Mouse (Mus musculus): ENCODE results near the gene Prkch. TPM values are rescaled to one million over a fixed set of nuclear protein-coding genes. Genes with fewer than 3 reads are reported as not detected.

Gene Prkch
- polyA plus RNA-seq, 1 experiment from 2014 or later = 22.3 TPM

- TF ChIP-seq CTCF (IDR thresholded peaks at IDR 0.05; ENCODE audit: low read depth) = no peak
- TF ChIP-seq EP300 (optimal IDR thresholded peaks at IDR 0.05) = no peak
- Histone ChIP-seq H3K36me3 (ENCODE audit: control insufficient read depth, insufficient read depth, low read length) (no peaks in the 10 kb centered on the region), H3K4me1 (replicated peaks; ENCODE audit: control insufficient read depth, insufficient read depth) (no peaks in the 10 kb centered on the region), H3K9me3 (ENCODE audit: control insufficient read depth, low read length) (no peaks in the 10 kb centered on the region), H3K27me3 (ENCODE audit: control insufficient read depth, insufficient read depth, low read length) (no peaks in the 10 kb centered on the region), H3K9ac (ENCODE audit: low read length) (no peak overlapping the region), H3K27ac (replicated peaks) (no peak overlapping the region), H3K4me3 (ENCODE audit: low read depth, low read length) (0 out of 2 replicates have a peak overlapping the region, but pooled peaks have one; percentile 35), H3K4me2 (replicated peaks; ENCODE audit: low read depth) (peak overlapping the region; percentile 53)
- WGBS = 72% methylated on average over 11 of the region's 11 CpGs
- DNase-seq (ENCODE audit: low spot score) (no peak), ATAC-seq (ENCODE audit: low FRiP score, low TSS enrichment) (no peak)
These were observed 19.0 kb upstream of the Prkch start for GRCm38 (mm10) chr12:73565620-73565969.

GRCm38 (mm10) chr12:73574632-73575031 lies 10.0 kb upstream of the Prkch start:
- no peak overlapping the region for H3K4me3 ChIP-seq (ENCODE audit: low read depth, low read length)
- DNase-seq (ENCODE audit: low spot score) = no peak
- H3K27me3 ChIP-seq (ENCODE audit: control insufficient read depth, insufficient read depth, low read length) = no peaks in the 10 kb centered on the region
- no peak overlapping the region for H3K4me2 ChIP-seq (replicated peaks; ENCODE audit: low read depth)
- no peaks in the 10 kb centered on the region for H3K9me3 ChIP-seq (ENCODE audit: control insufficient read depth, low read length)
- no peak for ATAC-seq (ENCODE audit: low FRiP score, low TSS enrichment)
- no peak for TF ChIP-seq EP300 (optimal IDR thresholded peaks at IDR 0.05)
- no peaks in the 10 kb centered on the region for H3K4me1 ChIP-seq (replicated peaks; ENCODE audit: control insufficient read depth, insufficient read depth)
- no peak overlapping the region for H3K9ac ChIP-seq (ENCODE audit: low read length)
- no peaks in the 10 kb centered on the region for H3K36me3 ChIP-seq (ENCODE audit: control insufficient read depth, insufficient read depth, low read length)
- no peak overlapping the region for H3K27ac ChIP-seq (replicated peaks)
- 66% methylated on average over 15 of the region's 15 CpGs for WGBS

DNA sequence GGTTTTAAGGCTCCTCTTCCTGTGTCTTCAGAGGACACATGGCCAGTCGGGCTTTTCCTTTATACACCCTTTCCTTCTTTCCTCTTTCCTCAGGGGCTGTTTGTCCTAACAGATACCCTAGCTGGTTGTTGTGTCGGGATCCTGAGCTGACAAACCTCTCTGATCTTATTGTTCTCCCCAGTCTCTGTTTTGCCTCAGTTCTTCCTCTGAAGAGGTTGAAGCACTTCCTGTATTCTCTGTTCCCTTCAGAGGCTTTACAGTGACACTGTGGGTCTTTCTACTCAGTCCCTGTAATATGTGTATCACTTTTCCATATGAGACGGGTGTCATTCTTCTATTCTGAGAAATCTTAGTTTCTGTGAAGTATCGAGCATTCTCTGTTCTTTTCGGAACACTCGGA lies 6.5 kb upstream of the Prkch start:
- ATAC-seq (ENCODE audit: low FRiP score, low TSS enrichment) (no peak), DNase-seq (ENCODE audit: low spot score) (no peak)
- Histone ChIP-seq H3K9ac (ENCODE audit: low read length) (no peak overlapping the region), H3K4me2 (replicated peaks; ENCODE audit: low read depth) (no peak overlapping the region), H3K4me1 (replicated peaks; ENCODE audit: control insufficient read depth, insufficient read depth) (no peaks in the 10 kb centered on the region), H3K36me3 (ENCODE audit: control insufficient read depth, insufficient read depth, low read length) (no peaks in the 10 kb centered on the region), H3K27ac (replicated peaks) (no peak overlapping the region), H3K9me3 (ENCODE audit: control insufficient read depth, low read length) (no peaks in the 10 kb centered on the region), H3K4me3 (ENCODE audit: low read depth, low read length) (no peak overlapping the region), H3K27me3 (ENCODE audit: control insufficient read depth, insufficient read depth, low read length) (no peaks in the 10 kb centered on the region)
- TF ChIP-seq EP300 (optimal IDR thresholded peaks at IDR 0.05) (no peak), CTCF (IDR thresholded peaks at IDR 0.05; ENCODE audit: low read depth) (no peak)
- WGBS = 71% methylated on average over 6 of the region's 6 CpGs

- H3K27me3 ChIP-seq (ENCODE audit: control insufficient read depth, insufficient read depth, low read length) = no peaks in the 10 kb centered on the region
- no peak for ATAC-seq (ENCODE audit: low FRiP score, low TSS enrichment)
These were observed 3.8 kb upstream of the Prkch start for GRCm38 (mm10) chr12:73580811-73581210.

DNA sequence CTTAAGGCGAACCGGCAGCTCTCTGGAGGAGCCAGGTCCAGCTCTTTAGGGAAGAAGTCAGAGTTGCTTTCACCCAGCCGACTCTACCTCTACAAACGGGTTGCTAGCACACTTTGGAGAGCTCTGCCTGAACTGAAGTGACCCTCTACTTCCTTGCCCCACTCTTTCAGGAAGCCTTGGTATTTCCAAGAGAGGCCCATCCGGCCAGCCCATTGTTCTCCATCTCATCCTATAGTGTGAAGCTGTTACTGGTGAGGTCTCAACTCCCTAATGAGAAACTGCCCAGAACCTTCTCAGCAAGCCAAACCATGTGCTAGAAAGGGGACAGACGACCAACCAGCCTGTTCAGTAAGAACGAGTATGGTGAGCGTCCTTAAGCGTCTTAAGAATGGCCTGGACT lies 1.3 kb upstream of the Prkch start:
- no peak overlapping the region for H3K4me3 ChIP-seq (ENCODE audit: low read depth, low read length)
- no peaks in the 10 kb centered on the region for H3K4me1 ChIP-seq (replicated peaks; ENCODE audit: control insufficient read depth, insufficient read depth)
- WGBS = 79% methylated on average over 9 of the region's 9 CpGs
- no peak overlapping the region for H3K4me2 ChIP-seq (replicated peaks; ENCODE audit: low read depth)
- TF ChIP-seq EP300 (optimal IDR thresholded peaks at IDR 0.05) = no peak
- no peak for TF ChIP-seq CTCF (IDR thresholded peaks at IDR 0.05; ENCODE audit: low read depth)
- no peaks in the 10 kb centered on the region for H3K27me3 ChIP-seq (ENCODE audit: control insufficient read depth, insufficient read depth, low read length)
- H3K27ac ChIP-seq (replicated peaks) = peak overlapping the region; percentile 45; the same call in 1 of the 2 replicates
- no peak overlapping the region for H3K9ac ChIP-seq (ENCODE audit: low read length)
- DNase-seq (ENCODE audit: low spot score) = no peak
- no peaks in the 10 kb centered on the region for H3K36me3 ChIP-seq (ENCODE audit: control insufficient read depth, insufficient read depth, low read length)
- no peaks in the 10 kb centered on the region for H3K9me3 ChIP-seq (ENCODE audit: control insufficient read depth, low read length)
- ATAC-seq (ENCODE audit: low FRiP score, low TSS enrichment) = no peak

More at GRCm38 (mm10) chr12:73580811-73581210, 3.8 kb upstream of the Prkch start:
- TF ChIP-seq EP300 (optimal IDR thresholded peaks at IDR 0.05) (no peak), CTCF (IDR thresholded peaks at IDR 0.05; ENCODE audit: low read depth) (no peak)
- WGBS = 79% methylated on average over 7 of the region's 7 CpGs
- H3K9me3 ChIP-seq (ENCODE audit: control insufficient read depth, low read length) = no peaks in the 10 kb centered on the region
- H3K4me2 ChIP-seq (replicated peaks; ENCODE audit: low read depth) = no peak overlapping the region
- no peak overlapping the region for H3K27ac ChIP-seq (replicated peaks)
- no peak overlapping the region for H3K4me3 ChIP-seq (ENCODE audit: low read depth, low read length)
- H3K36me3 ChIP-seq (ENCODE audit: control insufficient read depth, insufficient read depth, low read length) = no peaks in the 10 kb centered on the region
- no peaks in the 10 kb centered on the region for H3K4me1 ChIP-seq (replicated peaks; ENCODE audit: control insufficient read depth, insufficient read depth)
- no peak overlapping the region for H3K9ac ChIP-seq (ENCODE audit: low read length)
- no peak for DNase-seq (ENCODE audit: low spot score)

- Histone ChIP-seq H3K27me3 (ENCODE audit: control insufficient read depth, insufficient read depth, low read length) (no peaks in the 10 kb centered on the region), H3K27ac (replicated peaks) (peak overlapping the region; percentile 84), H3K4me3 (ENCODE audit: low read depth, low read length) (peak overlapping the region; percentile 77), H3K9ac (ENCODE audit: low read length) (peak overlapping the region; percentile 85), H3K36me3 (ENCODE audit: control insufficient read depth, insufficient read depth, low read length) (no peaks in the 10 kb centered on the region), H3K4me1 (replicated peaks; ENCODE audit: control insufficient read depth, insufficient read depth) (no peaks in the 10 kb centered on the region), H3K9me3 (ENCODE audit: control insufficient read depth, low read length) (no peaks in the 10 kb centered on the region), H3K4me2 (replicated peaks; ENCODE audit: low read depth) (peak overlapping the region; percentile 93)
- peak; percentile 57 for DNase-seq (ENCODE audit: low spot score)
- ATAC-seq (ENCODE audit: low FRiP score, low TSS enrichment) = peak; percentile 80
- TF ChIP-seq EP300 (optimal IDR thresholded peaks at IDR 0.05) = no peak
- peak; percentile 63 for TF ChIP-seq CTCF (IDR thresholded peaks at IDR 0.05; ENCODE audit: low read depth)
- WGBS = 11% methylated on average over 33 of the region's 33 CpGs
These were observed 585 bp upstream of the Prkch start for GRCm38 (mm10) chr12:73583813-73584609.

Measured in stomach, postnatal 0 days (tissue).